In genomic region chr6:73210445-73210972, GRCm38 (mm10) we compare ENCODE assay signal across 13 mouse cellular contexts. TPM values are rescaled to one million over a fixed set of nuclear protein-coding genes. Genes with fewer than 3 reads are reported as not detected.
DNase-seq lines count a peak whose midpoint lies in the region; ATAC-seq lines count a peak whose summit lies in the region.
"Had no signal": no experiment of that assay in that cellular context is flagged by ENCODE, and none has a peak within 500 bp of the region (broad histone marks: within the 10 kb centered on the region; RNA-seq: fewer than 3 reads in every experiment).

No protein-coding gene starts in this region.

- no peaks in the 10 kb centered on the region for H3K36me3 ChIP-seq in embryonic facial prominence, embryonic 10.5 days (replicated peaks)

- H3K4me1 ChIP-seq in embryonic facial prominence, embryonic 10.5 days = no peaks in the 10 kb centered on the region; the same call in 1 of the 2 replicates

- no peak overlapping the region for H3K27ac ChIP-seq in embryonic facial prominence, embryonic 10.5 days (replicated peaks)
- H3K27ac ChIP-seq: gastrocnemius, adult 2 months had no signal

- H3K9me3 ChIP-seq in embryonic facial prominence, embryonic 10.5 days = no peaks in the 10 kb centered on the region

- H3K27me3 ChIP-seq in embryonic facial prominence, embryonic 10.5 days (replicated peaks; ENCODE audit: low read depth, poor library complexity, severe bottlenecking) = no peaks in the 10 kb centered on the region
- H3K27me3 ChIP-seq: Patski had no signal

- ATAC-seq in common myeloid progenitor, adult 5-6 weeks (replicated peaks; ENCODE audit: low read depth, poor library complexity, severe bottlenecking) = peak; percentile 99
- ATAC-seq: Patski had no signal

- H3K4me3 ChIP-seq in embryonic facial prominence, embryonic 10.5 days = no peak overlapping the region
- H3K4me3 ChIP-seq: erythroblast, embryonic 14.5 days; gastrocnemius, adult 2 months had no signal

- 81% methylated on average over 4 of the region's 4 CpGs for WGBS in embryonic facial prominence, embryonic 10.5 days

- DNase-seq in spleen, adult 18-20 months = peak; percentile 19 to 45
- no peak for DNase-seq in spleen, postnatal 14 days (ENCODE audit: low spot score in 2 of 2)
- peak; percentile 88 to 91 for DNase-seq in natural killer cell, adult 2 months (ENCODE audit: low spot score in 2 of 2)
- no peak for DNase-seq in ovary, postnatal 14 days (ENCODE audit: low spot score)
- DNase-seq in embryo, embryonic 11 days = no peak
- DNase-seq in urinary bladder, postnatal 10 days (ENCODE audit: low spot score) = no peak
- no peak for DNase-seq in embryonic facial prominence, embryonic 10.5 days (ENCODE audit: low spot score)
- DNase-seq: cerebellum, postnatal 14 days; gastrocnemius, adult 2 months; left cerebral cortex, postnatal 4 days had no signal

RNA-seq across cellular contexts. Expression of gene Dnah6, which starts 10.9 kb away (rescaled TPM):
- total RNA-seq in common myeloid progenitor, adult 5-6 weeks (2017) = under 0.01 TPM in 1 of 2 replicates, not detected in the other
- 0.01 and 0.04 TPM in 2 replicates for polyA plus RNA-seq in embryonic facial prominence, embryonic 10.5 days (2016; fragmentation: Nextera tagmentation; extraction: Ambion mirVana)

RNA-seq across cellular contexts. Expression of gene Suclg1, which starts 37.7 kb away (rescaled TPM):
- total RNA-seq in common myeloid progenitor, adult 5-6 weeks (2017) = 104 and 105 TPM in 2 replicates
- 164 and 169 TPM in 2 replicates for polyA plus RNA-seq in embryonic facial prominence, embryonic 10.5 days (2016; fragmentation: Nextera tagmentation; extraction: Ambion mirVana)

Comparison
In these comparisons a context has a peak if more than half of its experiments do, and no peak if none do; other contexts are left out.
1. DNase-seq: peak in spleen, adult 18-20 months (2 of 2) and natural killer cell, adult 2 months (2 of 2); none in spleen, postnatal 14 days (0 of 2), ovary, postnatal 14 days (single experiment), embryo, embryonic 11 days (single experiment), urinary bladder, postnatal 10 days (single experiment) and embryonic facial prominence, embryonic 10.5 days (single experiment).